ENCODE assay signal across 26 mouse cellular contexts in the genomic region with DNA sequence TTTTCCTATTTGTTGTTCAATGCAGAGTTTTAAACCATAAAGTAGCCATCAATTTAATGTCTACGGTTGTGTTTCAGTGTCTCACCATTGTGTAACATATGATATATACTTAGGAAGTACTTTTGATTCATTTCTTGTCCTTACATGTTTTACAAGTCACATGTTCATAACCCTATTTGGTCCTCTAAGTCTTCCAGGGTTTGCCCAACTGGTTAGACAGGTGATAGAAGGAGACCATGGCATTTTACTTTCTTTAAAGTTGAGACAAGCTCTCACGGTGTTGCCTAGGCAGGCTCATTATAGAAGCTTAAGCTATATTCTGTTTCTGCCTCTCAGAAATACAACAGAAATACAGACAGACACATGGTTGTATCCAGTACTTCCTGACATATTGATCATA. TPM values are rescaled to one million over a fixed set of nuclear protein-coding genes. Genes with fewer than 3 reads are reported as not detected.
DNase-seq lines count a peak whose midpoint lies in the region; ATAC-seq and TF ChIP-seq lines count a peak whose summit lies in the region.
"Had no signal": no experiment of that assay in that cellular context is flagged by ENCODE, and none has a peak within 500 bp of the region (broad histone marks: within the 10 kb centered on the region; RNA-seq: fewer than 3 reads in every experiment).

No protein-coding gene starts in this region.

- no peak overlapping the region for H3K4me3 ChIP-seq in embryonic facial prominence, embryonic 14.5 days (ENCODE audit: low read depth, low read length)
- no peak overlapping the region for H3K4me3 ChIP-seq in embryonic facial prominence, embryonic 10.5 days
- H3K4me3 ChIP-seq in limb, embryonic 14.5 days (replicated peaks; ENCODE audit: low read length) = no peak overlapping the region
- no peak overlapping the region for H3K4me3 ChIP-seq in limb, embryonic 10.5 days
- no peak overlapping the region for H3K4me3 ChIP-seq in embryonic facial prominence, embryonic 15.5 days (replicated peaks)
- H3K4me3 ChIP-seq: embryonic facial prominence, embryonic 13.5 days; erythroblast, embryonic 14.5 days; forebrain, embryonic 13.5 days; forebrain, embryonic 15.5 days had no signal

- H3K4me1 ChIP-seq in embryonic facial prominence, embryonic 14.5 days (ENCODE audit: control insufficient read depth, insufficient read depth, low read length) = no peaks in the 10 kb centered on the region
- no peaks in the 10 kb centered on the region for H3K4me1 ChIP-seq in embryonic facial prominence, embryonic 10.5 days
- no peaks in the 10 kb centered on the region for H3K4me1 ChIP-seq in limb, embryonic 14.5 days (ENCODE audit: control insufficient read depth, insufficient read depth, low read length)
- no peaks in the 10 kb centered on the region for H3K4me1 ChIP-seq in limb, embryonic 10.5 days
- no peaks in the 10 kb centered on the region for H3K4me1 ChIP-seq in embryonic facial prominence, embryonic 15.5 days
- H3K4me1 ChIP-seq: embryonic facial prominence, embryonic 13.5 days; forebrain, embryonic 13.5 days; forebrain, embryonic 15.5 days had no signal

- H3K9ac ChIP-seq in embryonic facial prominence, embryonic 14.5 days (ENCODE audit: low read depth, low read length) = no peak overlapping the region
- no peak overlapping the region for H3K9ac ChIP-seq in limb, embryonic 14.5 days (ENCODE audit: low read depth, low read length, severe bottlenecking)
- no peak overlapping the region for H3K9ac ChIP-seq in embryonic facial prominence, embryonic 15.5 days
- H3K9ac ChIP-seq: embryonic facial prominence, embryonic 13.5 days; forebrain, embryonic 13.5 days; forebrain, embryonic 15.5 days; forebrain, postnatal 0 days had no signal

- 79% methylated on average over 2 of the region's 2 CpGs for WGBS in embryonic facial prominence, embryonic 14.5 days
- 96% methylated on average over 2 of the region's 2 CpGs for WGBS in embryonic facial prominence, embryonic 10.5 days
- 79% methylated on average over 2 of the region's 2 CpGs for WGBS in limb, embryonic 14.5 days
- WGBS in limb, embryonic 10.5 days = 87% methylated on average over 2 of the region's 2 CpGs
- WGBS in embryonic facial prominence, embryonic 15.5 days = 65% methylated on average over 2 of the region's 2 CpGs

- DNase-seq in embryonic facial prominence, embryonic 14.5 days (ENCODE audit: low spot score) = peak; percentile 67
- DNase-seq in embryonic facial prominence, embryonic 10.5 days (ENCODE audit: low spot score) = no peak
- peak; percentile 4 for DNase-seq in limb, embryonic 14.5 days (ENCODE audit: low spot score)
- DNase-seq in limb, embryonic 10.5 days (ENCODE audit: low spot score) = no peak
- DNase-seq in gonadal fat pad, adult 2 months (ENCODE audit: low read depth) = peak; percentile 87
- DNase-seq in spleen, postnatal 36 days (ENCODE audit: low spot score in 2 of 2) = no peak
- DNase-seq: adrenal gland, adult 8-10 months; adrenal gland, postnatal 14 days; adrenal gland, postnatal 36 days; B cell, adult 2 months; cerebellum, adult 11-12 months; cerebellum, adult 2 months; cerebellum, adult 9-10 months; cerebellum, postnatal 10 days; cerebellum, postnatal 25 days; forebrain, postnatal 0 days had no signal

- peaks cover 72% of the 10 kb centered on the region for H3K36me3 ChIP-seq in embryonic facial prominence, embryonic 14.5 days (ENCODE audit: control insufficient read depth, insufficient read depth, low read length)
- H3K36me3 ChIP-seq in embryonic facial prominence, embryonic 10.5 days (replicated peaks) = peaks cover 94% of the 10 kb centered on the region
- H3K36me3 ChIP-seq in limb, embryonic 14.5 days (ENCODE audit: control insufficient read depth, insufficient read depth, low read length) = peaks cover 57% of the 10 kb centered on the region
- H3K36me3 ChIP-seq in limb, embryonic 10.5 days = peaks cover 93% of the 10 kb centered on the region
- H3K36me3 ChIP-seq in embryonic facial prominence, embryonic 15.5 days = peaks cover 47% of the 10 kb centered on the region

- H3K27me3 ChIP-seq in embryonic facial prominence, embryonic 14.5 days (replicated peaks; ENCODE audit: control insufficient read depth, insufficient read depth, low read length) = no peaks in the 10 kb centered on the region
- no peaks in the 10 kb centered on the region for H3K27me3 ChIP-seq in embryonic facial prominence, embryonic 10.5 days (replicated peaks; ENCODE audit: low read depth, poor library complexity, severe bottlenecking)
- no peaks in the 10 kb centered on the region for H3K27me3 ChIP-seq in limb, embryonic 14.5 days (ENCODE audit: control insufficient read depth, insufficient read depth, low read length)
- H3K27me3 ChIP-seq in limb, embryonic 10.5 days (ENCODE audit: low read depth, poor library complexity, severe bottlenecking) = no peaks in the 10 kb centered on the region
- H3K27me3 ChIP-seq in embryonic facial prominence, embryonic 15.5 days = no peaks in the 10 kb centered on the region
- H3K27me3 ChIP-seq: CH12.LX; embryonic facial prominence, embryonic 13.5 days; forebrain, embryonic 13.5 days; forebrain, embryonic 15.5 days; Patski had no signal

- no peaks in the 10 kb centered on the region for H3K9me3 ChIP-seq in embryonic facial prominence, embryonic 14.5 days (ENCODE audit: control insufficient read depth, low read length)
- no peaks in the 10 kb centered on the region for H3K9me3 ChIP-seq in embryonic facial prominence, embryonic 10.5 days
- no peaks in the 10 kb centered on the region for H3K9me3 ChIP-seq in limb, embryonic 14.5 days (ENCODE audit: control insufficient read depth, low read length)
- H3K9me3 ChIP-seq in limb, embryonic 10.5 days (replicated peaks) = no peaks in the 10 kb centered on the region
- no peaks in the 10 kb centered on the region for H3K9me3 ChIP-seq in embryonic facial prominence, embryonic 15.5 days (replicated peaks)
- H3K9me3 ChIP-seq: embryonic facial prominence, embryonic 13.5 days; forebrain, embryonic 13.5 days; forebrain, embryonic 15.5 days; G1E had no signal

- no peak overlapping the region; the same call in 1 of the 2 replicates for H3K27ac ChIP-seq in embryonic facial prominence, embryonic 14.5 days (replicated peaks; ENCODE audit: low read depth, low read length)
- no peak overlapping the region for H3K27ac ChIP-seq in embryonic facial prominence, embryonic 10.5 days (replicated peaks)
- H3K27ac ChIP-seq in limb, embryonic 14.5 days (replicated peaks; ENCODE audit: low read depth, low read length) = no peak overlapping the region
- no peak overlapping the region for H3K27ac ChIP-seq in limb, embryonic 10.5 days
- no peak overlapping the region for H3K27ac ChIP-seq in embryonic facial prominence, embryonic 15.5 days (replicated peaks)
- H3K27ac ChIP-seq: embryonic facial prominence, embryonic 13.5 days; forebrain, embryonic 13.5 days; forebrain, embryonic 15.5 days had no signal

- no peak overlapping the region for H3K4me2 ChIP-seq in embryonic facial prominence, embryonic 14.5 days (ENCODE audit: low read depth, low read length)
- H3K4me2 ChIP-seq in limb, embryonic 14.5 days (replicated peaks; ENCODE audit: low read depth, low read length, severe bottlenecking) = no peak overlapping the region
- no peak overlapping the region for H3K4me2 ChIP-seq in embryonic facial prominence, embryonic 15.5 days (replicated peaks)
- H3K4me2 ChIP-seq: embryonic facial prominence, embryonic 13.5 days; forebrain, embryonic 13.5 days; forebrain, embryonic 15.5 days had no signal

- peak; percentile 56; the same call in 1 of the 2 replicates for ATAC-seq in embryonic facial prominence, embryonic 14.5 days (ENCODE audit: low read depth)
- no peak for ATAC-seq in limb, embryonic 14.5 days (ENCODE audit: low FRiP score, low read depth)
- ATAC-seq in embryonic facial prominence, embryonic 15.5 days (ENCODE audit: insufficient number of reproducible peaks, low FRiP score, low TSS enrichment, low read depth) = 0 out of 2 replicates have a peak, but pooled peaks have one; percentile 19
- ATAC-seq: activated CD4-positive, CD25-positive, alpha-beta regulatory T cell, adult 4 months; CD4-positive, CD25-positive, alpha-beta regulatory T cell, adult 4 months; forebrain, embryonic 13.5 days; forebrain, embryonic 15.5 days; forebrain, postnatal 0 days; Patski had no signal

- no peak for TF ChIP-seq POLR2A in limb, embryonic 14.5 days (IDR thresholded peaks at IDR 0.05; ENCODE audit: borderline replicate concordance, extremely low read depth, insufficient read depth, insufficient read length)

RNA-seq across cellular contexts. Expression of gene Rel, which starts 44.9 kb away (rescaled TPM):
- polyA plus RNA-seq in embryonic facial prominence, embryonic 14.5 days (2014; fragmentation: Nextera tagmentation; extraction: Ambion mirVana) = 1.7 and 2.2 TPM in 2 replicates
- polyA plus RNA-seq in embryonic facial prominence, embryonic 10.5 days (2016; fragmentation: Nextera tagmentation; extraction: Ambion mirVana) = 0.79 and 0.91 TPM in 2 replicates
- 2.1 and 2.5 TPM in 2 replicates for polyA plus RNA-seq in limb, embryonic 14.5 days (2012; rRNA removed)
- 1.7 and 1.8 TPM in 2 replicates for polyA plus RNA-seq in limb, embryonic 14.5 days (2014; fragmentation: Nextera tagmentation; extraction: Ambion mirVana)
- polyA plus RNA-seq in limb, embryonic 10.5 days (2016; fragmentation: Nextera tagmentation; extraction: Ambion mirVana) = 0.94 and 0.96 TPM in 2 replicates
- polyA plus RNA-seq in embryonic facial prominence, embryonic 15.5 days (2015; fragmentation: Nextera tagmentation; extraction: Ambion mirVana) = 1.3 and 1.5 TPM in 2 replicates
- 1.2 and 1.4 TPM in 2 replicates for polyA plus RNA-seq in gonadal fat pad, adult 2 months (2012; rRNA removed)

Comparison
In these comparisons a context has a peak if more than half of its experiments do, and no peak if none do; other contexts are left out.
1. DNase-seq: peak in embryonic facial prominence, embryonic 14.5 days (single experiment), limb, embryonic 14.5 days (single experiment) and gonadal fat pad, adult 2 months (single experiment); none in embryonic facial prominence, embryonic 10.5 days (single experiment), limb, embryonic 10.5 days (single experiment) and spleen, postnatal 36 days (0 of 2).